Mouse (Mus musculus): ENCODE data around the gene Dr1.

GRCm38 (mm10) chr5:108255259-108255658, 13.4 kb upstream of the Dr1 start:
- TF ChIP-seq CTCF (IDR thresholded peaks at IDR 0.05; ENCODE audit: control insufficient read depth, insufficient read depth, insufficient read length) (no peak), MAX (IDR thresholded peaks at IDR 0.05) (no peak)

Measured in C2C12 (cell line).